Comparison of ENCODE assay signal across 8 mouse cellular contexts in the genomic region with DNA sequence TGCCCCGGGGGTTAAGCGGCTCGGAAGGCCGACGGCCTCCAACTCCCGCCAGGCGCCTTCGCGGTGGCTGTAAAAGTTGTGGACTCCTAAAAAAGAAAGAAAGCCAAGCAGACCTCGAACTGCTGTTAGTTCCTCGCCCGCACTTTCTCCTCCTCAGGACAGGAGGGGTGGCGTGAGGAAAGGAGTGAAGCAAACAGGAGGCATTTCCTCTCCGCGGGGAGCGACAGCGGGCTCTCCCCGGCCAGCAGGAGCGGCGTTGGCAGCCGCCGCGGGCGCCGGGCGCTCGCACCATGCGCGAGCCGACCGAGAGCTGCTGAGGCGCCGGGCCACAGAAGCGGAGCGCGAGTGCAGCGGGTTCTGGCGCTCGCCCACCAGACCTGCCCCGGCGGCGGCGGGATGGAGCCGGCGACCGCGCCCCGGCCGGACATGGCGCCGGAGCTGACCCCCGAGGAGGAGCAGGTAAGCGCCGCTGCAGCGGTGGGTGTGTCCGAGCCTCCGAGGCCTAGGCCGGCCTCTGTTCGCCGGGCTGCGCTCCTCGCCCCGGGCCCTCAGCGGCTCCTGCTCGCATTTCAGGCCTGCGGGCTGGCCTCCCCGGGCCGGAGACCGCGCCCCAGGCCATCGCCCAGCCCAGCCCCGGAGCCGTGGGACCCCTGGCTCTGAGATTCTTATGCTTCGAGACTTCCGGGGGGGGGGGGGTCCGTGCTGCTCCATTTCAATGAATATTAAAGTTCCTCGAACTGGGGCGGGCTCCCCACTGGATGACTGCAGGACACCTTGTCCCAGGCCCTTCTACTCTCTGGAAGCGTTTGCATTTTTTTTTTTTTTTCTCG. TPM values are rescaled to one million over a fixed set of nuclear protein-coding genes. Genes with fewer than 3 reads are reported as not detected.
DNase-seq lines count a peak whose midpoint lies in the region; ATAC-seq lines count a peak whose summit lies in the region.

No protein-coding gene starts in this region.

- peak overlapping the region; percentile 94 for H3K4me3 ChIP-seq in forebrain, embryonic 10.5 days
- H3K4me3 ChIP-seq in heart, embryonic 16.5 days (ENCODE audit: low read length): peak overlapping the region; percentile 91
- H3K4me3 ChIP-seq in lung, embryonic 15.5 days: peak overlapping the region; percentile 98

- peak; percentile 46 for DNase-seq in ES-CJ7 (ENCODE audit: low read depth, low spot score)
- DNase-seq in c-Kit-positive CD71-negative TER-119-negative erythroid progenitor cells, embryonic 14.5 days (ENCODE audit: low read depth): peak; percentile 20
- peak; percentile 67 for DNase-seq in forebrain, embryonic 10.5 days (ENCODE audit: extremely low spot score, low spot score)
- peak; percentile 67 to 87 for DNase-seq in kidney, postnatal 25 days
- DNase-seq in ovary, adult 18-20 months (ENCODE audit: low spot score): peak; percentile 25
- DNase-seq in thymus, postnatal 36 days: peak; percentile 52 to 54

- H3K36me3 ChIP-seq in forebrain, embryonic 10.5 days (replicated peaks): peaks cover 18% of the 10 kb centered on the region
- no peaks in the 10 kb centered on the region for H3K36me3 ChIP-seq in heart, embryonic 16.5 days (ENCODE audit: control insufficient read depth, insufficient read depth)
- H3K36me3 ChIP-seq in lung, embryonic 15.5 days: no peaks in the 10 kb centered on the region

- ATAC-seq in heart, embryonic 16.5 days (replicated peaks; ENCODE audit: extremely low read depth, insufficient read depth, low FRiP score): peak; percentile 59
- ATAC-seq in lung, embryonic 15.5 days (ENCODE audit: borderline replicate concordance, extremely low read depth, low FRiP score, low TSS enrichment): peak; percentile 67

- no peaks in the 10 kb centered on the region for H3K27me3 ChIP-seq in forebrain, embryonic 10.5 days (ENCODE audit: poor library complexity, severe bottlenecking)
- no peaks in the 10 kb centered on the region for H3K27me3 ChIP-seq in heart, embryonic 16.5 days (ENCODE audit: control insufficient read depth, insufficient read depth, low read length)
- no peaks in the 10 kb centered on the region for H3K27me3 ChIP-seq in lung, embryonic 15.5 days

- H3K9ac ChIP-seq in heart, embryonic 16.5 days (ENCODE audit: low read length): peak overlapping the region; percentile 99
- peak overlapping the region; percentile 98 for H3K9ac ChIP-seq in lung, embryonic 15.5 days

- no peaks in the 10 kb centered on the region for H3K9me3 ChIP-seq in forebrain, embryonic 10.5 days
- H3K9me3 ChIP-seq in heart, embryonic 16.5 days (replicated peaks; ENCODE audit: control insufficient read depth, low read length): no peaks in the 10 kb centered on the region
- H3K9me3 ChIP-seq in lung, embryonic 15.5 days: no peaks in the 10 kb centered on the region

- peaks cover 15% of the 10 kb centered on the region for H3K4me1 ChIP-seq in forebrain, embryonic 10.5 days
- peaks cover 8% of the 10 kb centered on the region for H3K4me1 ChIP-seq in heart, embryonic 16.5 days (ENCODE audit: control insufficient read depth, insufficient read depth, low read length)
- H3K4me1 ChIP-seq in lung, embryonic 15.5 days: 0 out of 2 replicates have a peak, but pooled peaks cover 8% of the 10 kb centered on the region

- peak overlapping the region; percentile 99 for H3K27ac ChIP-seq in forebrain, embryonic 10.5 days
- H3K27ac ChIP-seq in heart, embryonic 16.5 days (ENCODE audit: low read length): peak overlapping the region; percentile 98
- peak overlapping the region; percentile 98 for H3K27ac ChIP-seq in lung, embryonic 15.5 days

- WGBS in forebrain, embryonic 10.5 days: under 1% methylated on average over 80 of the region's 80 CpGs
- WGBS in heart, embryonic 16.5 days: under 1% methylated on average over 80 of the region's 80 CpGs
- WGBS in lung, embryonic 15.5 days: under 1% methylated on average over 72 of the region's 80 CpGs

- peak overlapping the region; percentile 66 for H3K4me2 ChIP-seq in heart, embryonic 16.5 days (ENCODE audit: low read depth, low read length)
- H3K4me2 ChIP-seq in lung, embryonic 15.5 days: peak overlapping the region; percentile 60

RNA-seq across cellular contexts. Expression of gene Ptpn9, which starts 0.7 kb away (rescaled TPM):
- 17.7 and 20.2 TPM in 2 replicates for polyA plus RNA-seq in forebrain, embryonic 10.5 days (2016; fragmentation: Nextera tagmentation; extraction: Ambion mirVana)
- polyA plus RNA-seq in heart, embryonic 16.5 days (2015; fragmentation: Nextera tagmentation; extraction: Ambion mirVana): 12.7 and 14.5 TPM in 2 replicates
- 25.5 and 26.4 TPM in 2 replicates for polyA plus RNA-seq in lung, embryonic 15.5 days (2015; fragmentation: Nextera tagmentation; extraction: Ambion mirVana)

RNA-seq across cellular contexts. Expression of gene Snupn, which starts 44.7 kb away (rescaled TPM):
- polyA plus RNA-seq in forebrain, embryonic 10.5 days (2016; fragmentation: Nextera tagmentation; extraction: Ambion mirVana): 28.9 and 29.3 TPM in 2 replicates
- 17.8 and 18.9 TPM in 2 replicates for polyA plus RNA-seq in heart, embryonic 16.5 days (2015; fragmentation: Nextera tagmentation; extraction: Ambion mirVana)
- polyA plus RNA-seq in lung, embryonic 15.5 days (2015; fragmentation: Nextera tagmentation; extraction: Ambion mirVana): 23.2 and 24.6 TPM in 2 replicates

RNA-seq across cellular contexts. Expression of gene Imp3, which starts 58.1 kb away (rescaled TPM):
- 62.6 and 72.1 TPM in 2 replicates for polyA plus RNA-seq in forebrain, embryonic 10.5 days (2016; fragmentation: Nextera tagmentation; extraction: Ambion mirVana)
- 64.6 and 68.7 TPM in 2 replicates for polyA plus RNA-seq in heart, embryonic 16.5 days (2015; fragmentation: Nextera tagmentation; extraction: Ambion mirVana)
- polyA plus RNA-seq in lung, embryonic 15.5 days (2015; fragmentation: Nextera tagmentation; extraction: Ambion mirVana): 78.0 and 82.1 TPM in 2 replicates

Comparison
In these comparisons a context has a peak if more than half of its experiments do, and no peak if none do; other contexts are left out.
1. Peak in every context shown above with its lines: DNase-seq, ATAC-seq, H3K4me3 ChIP-seq and H3K27ac ChIP-seq.
2. DNase-seq: peak in every context shown above with its lines; median percentile 77 in kidney, postnatal 25 days; 67 in forebrain, embryonic 10.5 days; 53 in thymus, postnatal 36 days; 46 in ES-CJ7; 25 in ovary, adult 18-20 months; 20 in c-Kit-positive CD71-negative TER-119-negative erythroid progenitor cells, embryonic 14.5 days.